Mouse (Mus musculus) Patski (cell line): ENCODE measurements around the gene Cyld. TPM values are rescaled to one million over a fixed set of nuclear protein-coding genes. Genes with fewer than 3 reads are reported as not detected.

ENCODE experiments used
- ATAC-seq: fragments of 100-300 bp; one replicate; pipeline ENCODE4 v1.8.0; 2021
- CTCF ChIA-PET: fragments of 350-600 bp; sonication (Branson Sonifier 250); formaldehyde crosslinking; loops from one replicate; lab custom pipeline; 2022; ENCODE audit warnings: inconsistent platforms; lab: Charles Lee
- POLR2A ChIA-PET: fragments of 350-600 bp; sonication (Branson Sonifier 250); formaldehyde crosslinking; loops from one replicate; lab custom pipeline; 2022; ENCODE audit warnings: antibody characterized with exemption, inconsistent platforms; lab: Charles Lee
- DNase-seq: peaks from one replicate; pipeline ENCODE4 v3.0.0-alpha.2; 2011; ENCODE audit warnings: low read depth, low spot score
- H3K27me3 ChIP-seq: fragments of 371-371 bp; one replicate; pipeline ENCODE4 v1.5.1; 2021
- CTCF ChIP-seq: fragments of 100-300 bp; IDR thresholded peaks from one replicate; pipeline ENCODE4 v1.5.1; 2021
- in situ Hi-C: fragments of 300-500 bp; cut with MboI; formaldehyde crosslinking; loops from 3 replicates; pipeline ENCODE4 v1.11.1; 2018; ENCODE audit warnings: low pct_unique_long_range_greater_than_20kb, mixed read lengths
- polyA plus RNA-seq: library from polyadenylated mRNA; unstranded; gene quantifications from one replicate; pipeline ENCODE4 v1.2.3, GENCODE M21; 2021

Gene Cyld
- polyA plus RNA-seq, 1 experiment from 2014 or later: 46.7 TPM

GRCm38 (mm10) chr8:88668400-88669086 lies 28.3 kb upstream of the Cyld start:
- no peak for TF ChIP-seq CTCF
- ChIA-PET CTCF (interaction anchor here (1.0 kb wide), 1 partner anchor 9 kb away, joined by 3 read pairs; no protein-coding TSS in a partner anchor), POLR2A (no interaction called here)
- ATAC-seq (no peak), DNase-seq (no peak)
- H3K27me3 ChIP-seq: peaks cover 19% of the 10 kb centered on the region
- in situ Hi-C loops: no loop called here

- CTCF ChIA-PET: interaction anchor here (1.2 kb wide), 1 partner anchor 10 kb away, joined by 5 read pairs; no protein-coding TSS in a partner anchor
- in situ Hi-C loops: no loop called here
- no peak for TF ChIP-seq CTCF
Measured at GRCm38 (mm10) chr8:88670782-88671181, 26.0 kb upstream of the Cyld start.

GRCm38 (mm10) chr8:88671575-88671974 lies 25.3 kb upstream of the Cyld start:
- no peak for TF ChIP-seq CTCF
- in situ Hi-C loops: no loop called here
- H3K27me3 ChIP-seq: no peaks in the 10 kb centered on the region
- CTCF ChIA-PET: no interaction called here
- POLR2A ChIA-PET: no interaction called here
- ATAC-seq (no peak), DNase-seq (no peak)

More at GRCm38 (mm10) chr8:88670782-88671181, 26.0 kb upstream of the Cyld start:
- H3K27me3 ChIP-seq: peaks cover 4% of the 10 kb centered on the region
- DNase-seq: no peak
- POLR2A ChIA-PET: no interaction called here
- ATAC-seq: no peak

- no peak for TF ChIP-seq CTCF
- ChIA-PET CTCF (interaction anchor here (1.1 kb wide), 1 partner anchor 42 kb away, joined by 3 read pairs; no protein-coding TSS in a partner anchor), POLR2A (no interaction called here)
- H3K27me3 ChIP-seq: peaks cover 7% of the 10 kb centered on the region
- ATAC-seq (no peak), DNase-seq (no peak)
- in situ Hi-C loops: no loop called here
Measured at GRCm38 (mm10) chr8:88673859-88674258, 23.0 kb upstream of the Cyld start.

- peaks cover 10% of the 10 kb centered on the region for H3K27me3 ChIP-seq
- no peak for TF ChIP-seq CTCF
- CTCF ChIA-PET: no interaction called here
- POLR2A ChIA-PET: interaction anchor here (0.6 kb wide), 1 partner anchor 958 kb away, joined by 6 read pairs; no protein-coding TSS in a partner anchor
- in situ Hi-C loops: no loop called here
- DNase-seq (no peak), ATAC-seq (no peak)
Measured at GRCm38 (mm10) chr8:88675372-88676165, 21.3 kb upstream of the Cyld start.

- TF ChIP-seq CTCF: no peak
- ChIA-PET POLR2A (no interaction called here), CTCF (no interaction called here)
- no peak for ATAC-seq
- peaks cover 10% of the 10 kb centered on the region for H3K27me3 ChIP-seq
- in situ Hi-C loops: no loop called here
- DNase-seq: no peak
Measured at GRCm38 (mm10) chr8:88677071-88677470, 19.8 kb upstream of the Cyld start.

- POLR2A ChIA-PET: no interaction called here
- no peak for DNase-seq
- CTCF ChIA-PET: interaction anchor here (1.6 to 2.0 kb wide), 2 partner anchors 10 kb away, joined by 5 read pairs; no protein-coding TSS in a partner anchor
- TF ChIP-seq CTCF: no peak
- in situ Hi-C loops: no loop called here
- peaks cover 10% of the 10 kb centered on the region for H3K27me3 ChIP-seq
- ATAC-seq: no peak
Measured at GRCm38 (mm10) chr8:88680566-88680965, 16.3 kb upstream of the Cyld start.

- ChIA-PET CTCF (interaction anchor here (1.6 to 2.0 kb wide), 2 partner anchors 10 kb away, joined by 5 read pairs; no protein-coding TSS in a partner anchor), POLR2A (no interaction called here)
- DNase-seq (no peak), ATAC-seq (no peak)
- in situ Hi-C loops: no loop called here
- peaks cover 10% of the 10 kb centered on the region for H3K27me3 ChIP-seq
- no peak for TF ChIP-seq CTCF
Measured at GRCm38 (mm10) chr8:88681046-88681445, 15.8 kb upstream of the Cyld start.

GRCm38 (mm10) chr8:88683656-88684289 lies 13.1 kb upstream of the Cyld start:
- ATAC-seq: no peak
- POLR2A ChIA-PET: no interaction called here

GRCm38 (mm10) chr8:88686226-88686905 lies 10.5 kb upstream of the Cyld start:
- H3K27me3 ChIP-seq: no peaks in the 10 kb centered on the region
- in situ Hi-C loops: no loop called here
- DNase-seq (no peak), ATAC-seq (no peak)
- TF ChIP-seq CTCF: no peak
- ChIA-PET POLR2A (no interaction called here), CTCF (no interaction called here)

More at GRCm38 (mm10) chr8:88683656-88684289, 13.1 kb upstream of the Cyld start:
- CTCF ChIA-PET: no interaction called here
- in situ Hi-C loops: no loop called here
- H3K27me3 ChIP-seq: peaks cover 4% of the 10 kb centered on the region
- TF ChIP-seq CTCF: no peak
- no peak for DNase-seq
